Mouse (Mus musculus) cortical plate, adult 2 months (tissue): Measurements from ENCODE around the gene Akap12. TPM values are rescaled to one million over a fixed set of nuclear protein-coding genes. Genes with fewer than 3 reads are reported as not detected.

Experiments used
- H3K27ac ChIP-seq: fragments of 200-500 bp; 2 replicates; pipeline ENCODE4 v1.5.1; 2012; ENCODE audit warnings: low read length, control low read depth, inconsistent platforms; ENCODE audit not compliant: insufficient read depth
- H3K4me1 ChIP-seq: fragments of 200-500 bp; 2 replicates; pipeline ENCODE4 v1.6.1; 2011; ENCODE audit warnings: low read length; ENCODE audit not compliant: control insufficient read depth, insufficient read depth
- H3K4me3 ChIP-seq: fragments of 200-500 bp; 2 replicates; pipeline ENCODE4 v1.5.1; 2011; ENCODE audit warnings: mild to moderate bottlenecking, low read length, control low read depth; ENCODE audit not compliant: insufficient read depth
- CTCF ChIP-seq: fragments of 200-500 bp; IDR thresholded peaks from 2 replicates; pipeline ENCODE4 v1.5.1; 2011; ENCODE audit warnings: mild to moderate bottlenecking, control low read depth, low read length; ENCODE audit not compliant: insufficient read depth; ENCODE audit errors: extremely low read depth
- POLR2A ChIP-seq: fragments of 200-500 bp; IDR thresholded peaks from 2 replicates; pipeline ENCODE4 v1.6.1; 2011; ENCODE audit warnings: mild to moderate bottlenecking, low read length, control low read depth; ENCODE audit not compliant: insufficient read depth; ENCODE audit errors: extremely low read depth
- polyA plus RNA-seq: library from polyadenylated mRNA; depleted of rRNA; stranded (reverse); fragments of >200 nt; gene quantifications from 2 replicates; pipeline ENCODE4 v1.2.3, GENCODE M21; 2012

The Akap12 gene
- polyA plus RNA-seq, 1 experiment = 11.8 TPM

DNA sequence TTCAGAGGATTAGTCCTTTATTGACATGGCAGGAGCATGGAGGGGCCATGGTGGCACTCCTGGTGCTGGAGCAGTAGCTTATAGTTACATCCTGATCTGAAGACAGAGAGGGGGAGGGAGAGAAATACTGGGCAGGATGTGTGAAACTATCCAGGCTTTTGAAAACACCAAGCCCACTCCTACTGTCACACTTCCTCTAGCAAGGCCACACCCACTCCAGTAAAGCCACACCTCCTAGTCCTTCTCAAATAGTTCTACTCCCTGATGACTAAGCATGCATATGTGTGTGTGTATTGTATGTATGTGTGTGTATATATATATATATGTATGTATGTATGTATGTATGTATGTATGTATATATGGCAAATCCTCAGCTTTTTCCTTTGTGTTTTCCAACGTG, 61.5 kb downstream of the Akap12 start:
- H3K4me1 ChIP-seq = no peaks in the 10 kb centered on the region
- H3K4me3 ChIP-seq = no peak overlapping the region
- TF ChIP-seq POLR2A (no peak), CTCF (no peak)
- no peak overlapping the region for H3K27ac ChIP-seq

- H3K4me1 ChIP-seq = no peaks in the 10 kb centered on the region
- no peak overlapping the region for H3K4me3 ChIP-seq
- TF ChIP-seq POLR2A (no peak), CTCF (no peak)
- no peak overlapping the region for H3K27ac ChIP-seq
These were observed 66.2 kb downstream of the Akap12 start for GRCm38 (mm10) chr10:4332228-4332979.

- Histone ChIP-seq H3K4me3 (no peak overlapping the region), H3K4me1 (no peaks in the 10 kb centered on the region), H3K27ac (no peak overlapping the region)
- TF ChIP-seq CTCF = peak; percentile 83
- TF ChIP-seq POLR2A = no peak
These were observed 67.1 kb downstream of the Akap12 start for GRCm38 (mm10) chr10:4333319-4333718.

DNA sequence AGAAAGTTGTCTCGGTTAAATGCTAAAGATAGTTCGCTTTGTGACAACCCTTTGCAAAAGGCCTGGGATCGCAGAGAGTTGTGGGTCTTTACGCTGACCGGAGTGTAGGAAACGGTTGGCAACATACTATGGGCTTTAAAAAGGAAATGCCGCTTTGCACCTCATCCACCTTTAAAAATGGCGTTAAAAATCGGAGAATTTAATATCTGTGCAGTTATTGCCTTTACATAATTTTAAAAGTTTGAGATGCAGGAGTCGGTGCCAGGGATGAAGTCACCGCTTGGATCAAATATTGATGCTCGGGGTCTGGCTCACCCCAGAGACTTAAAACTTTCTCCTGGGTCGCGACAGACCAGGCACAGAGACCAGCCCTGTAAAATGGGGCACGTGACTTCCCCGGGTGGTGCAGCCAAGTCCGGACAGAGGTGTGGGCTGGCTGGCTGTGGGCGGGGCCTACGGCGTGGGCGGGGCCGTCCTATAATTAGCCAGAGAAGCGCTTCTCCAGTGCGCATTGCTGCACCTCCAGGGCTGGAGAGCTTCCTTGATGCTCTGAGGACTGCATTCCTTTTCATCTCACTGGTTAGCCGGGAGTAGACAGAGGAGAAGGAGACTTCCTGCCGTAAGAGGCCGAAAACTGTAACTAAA, 68.0 kb downstream of the Akap12 start:
- Histone ChIP-seq H3K4me3 (peak overlapping the region; percentile 44), H3K27ac (no peak overlapping the region), H3K4me1 (no peaks in the 10 kb centered on the region)
- TF ChIP-seq POLR2A (peak; percentile 64), CTCF (no peak)

GRCm38 (mm10) chr10:4338863-4339461, 72.8 kb downstream of the Akap12 start:
- Histone ChIP-seq H3K4me3 (no peak overlapping the region), H3K4me1 (no peaks in the 10 kb centered on the region), H3K27ac (no peak overlapping the region)
- no peak for TF ChIP-seq CTCF
- TF ChIP-seq POLR2A = no peak

- no peak for TF ChIP-seq POLR2A
- peak; percentile 50 for TF ChIP-seq CTCF
- Histone ChIP-seq H3K4me3 (no peak overlapping the region), H3K4me1 (no peaks in the 10 kb centered on the region), H3K27ac (no peak overlapping the region)
These were observed 75.2 kb downstream of the Akap12 start for GRCm38 (mm10) chr10:4341430-4341829.

DNA sequence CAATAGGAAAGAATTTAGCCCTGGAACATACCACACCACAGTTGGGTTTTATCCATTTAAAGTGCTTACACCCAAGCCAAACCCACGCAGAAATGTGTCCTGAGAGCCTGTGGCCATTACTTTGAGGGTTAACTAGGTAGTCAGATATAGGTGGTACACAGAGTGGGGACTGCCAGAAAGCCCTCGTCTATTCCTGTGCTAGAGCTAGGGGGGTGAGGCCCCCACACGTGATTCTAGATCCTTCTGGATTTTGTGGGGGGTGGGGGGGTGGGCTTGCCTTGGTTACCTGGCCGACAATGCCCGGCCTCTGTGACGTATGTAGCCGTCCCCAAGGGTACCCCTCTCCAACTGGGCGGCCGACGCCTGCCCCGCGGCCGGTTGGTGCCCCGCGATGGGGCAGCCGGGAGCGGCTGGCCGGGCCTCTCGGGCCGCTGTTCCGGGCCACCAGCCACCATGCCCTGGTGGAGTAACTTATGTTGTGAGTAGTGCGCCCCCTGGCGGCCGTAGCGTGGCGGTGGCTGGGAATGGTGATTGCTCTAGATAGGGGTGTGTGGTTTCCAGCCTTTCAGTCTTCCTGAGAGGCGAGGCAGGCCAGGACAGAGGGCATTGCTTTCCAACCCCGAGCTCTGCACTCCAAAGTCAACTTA, 80.4 kb downstream of the Akap12 start:
- no peaks in the 10 kb centered on the region for H3K4me1 ChIP-seq
- TF ChIP-seq CTCF (peak; percentile 67), POLR2A (no peak)
- no peak overlapping the region; the same call in 1 of the 2 replicates for H3K4me3 ChIP-seq
- no peak overlapping the region for H3K27ac ChIP-seq

GRCm38 (mm10) chr10:4347136-4347492, 80.9 kb downstream of the Akap12 start:
- no peak overlapping the region for H3K27ac ChIP-seq
- H3K4me1 ChIP-seq = no peaks in the 10 kb centered on the region
- no peak overlapping the region for H3K4me3 ChIP-seq
- no peak for TF ChIP-seq POLR2A
- no peak for TF ChIP-seq CTCF

- Histone ChIP-seq H3K4me1 (no peaks in the 10 kb centered on the region), H3K4me3 (no peak overlapping the region), H3K27ac (no peak overlapping the region)
- TF ChIP-seq POLR2A (no peak), CTCF (no peak)
These were observed 81.4 kb downstream of the Akap12 start for GRCm38 (mm10) chr10:4347591-4347990.
